In the genomic region with DNA sequence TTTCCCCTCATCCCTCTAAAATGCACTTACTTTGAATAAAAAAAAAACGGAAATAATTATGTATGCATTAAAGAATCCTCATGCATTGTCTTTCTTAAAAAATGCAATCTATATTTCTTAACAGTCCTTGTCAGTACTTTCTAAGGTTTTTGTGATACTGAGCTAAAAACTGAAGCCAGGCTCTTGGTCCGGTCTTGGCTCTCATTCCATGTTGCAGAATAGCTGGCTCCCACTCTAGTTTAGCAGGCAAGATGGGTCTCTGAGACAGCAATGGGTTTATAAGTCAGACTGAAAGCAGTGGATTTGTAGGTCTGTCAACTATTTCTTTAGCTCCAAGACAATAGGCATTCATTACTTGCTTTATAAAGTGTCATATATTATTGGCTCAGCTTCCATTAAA, we compare ENCODE assay signal across 25 mouse cellular contexts.
DNase-seq lines count a peak whose midpoint lies in the region; ATAC-seq and TF ChIP-seq lines count a peak whose summit lies in the region.
"Had no signal": no experiment of that assay in that cellular context is flagged by ENCODE, and none has a peak within 500 bp of the region (broad histone marks: within the 10 kb centered on the region; RNA-seq: fewer than 3 reads in every experiment).

No protein-coding gene starts in this region.

- no peak overlapping the region for H3K4me2 ChIP-seq in heart, embryonic 11.5 days
- no peak overlapping the region for H3K4me2 ChIP-seq in kidney, embryonic 15.5 days
- H3K4me2 ChIP-seq in stomach, embryonic 15.5 days, result no peak overlapping the region
- no peak overlapping the region for H3K4me2 ChIP-seq in stomach, postnatal 0 days (replicated peaks; ENCODE audit: low read depth)
- H3K4me2 ChIP-seq in forebrain, embryonic 12.5 days, result no peak overlapping the region
- H3K4me2 ChIP-seq: embryonic facial prominence, embryonic 12.5 days; forebrain, embryonic 13.5 days; hindbrain, embryonic 12.5 days; liver, embryonic 13.5 days; midbrain, embryonic 13.5 days; neural tube, embryonic 12.5 days had no signal

- H3K9ac ChIP-seq in heart, embryonic 11.5 days (ENCODE audit: low read depth, low read length), result no peak overlapping the region
- no peak overlapping the region for H3K9ac ChIP-seq in kidney, embryonic 15.5 days
- H3K9ac ChIP-seq in stomach, embryonic 15.5 days, result no peak overlapping the region
- no peak overlapping the region for H3K9ac ChIP-seq in stomach, postnatal 0 days (ENCODE audit: low read length)
- H3K9ac ChIP-seq in forebrain, embryonic 12.5 days, result no peak overlapping the region
- H3K9ac ChIP-seq: embryonic facial prominence, embryonic 12.5 days; forebrain, embryonic 13.5 days; hindbrain, embryonic 12.5 days; liver, embryonic 13.5 days; midbrain, embryonic 13.5 days; neural tube, embryonic 12.5 days had no signal

- no peak for TF ChIP-seq EP300 in stomach, postnatal 0 days (optimal IDR thresholded peaks at IDR 0.05)

- no peak for DNase-seq in heart, postnatal 36 days
- DNase-seq in kidney, postnatal 14 days, result no peak
- no peak for DNase-seq in stomach, postnatal 0 days (ENCODE audit: low spot score)
- no peak for DNase-seq in urinary bladder, adult 18-20 months (ENCODE audit: low spot score in 2 of 2)
- DNase-seq: adrenal gland, adult 8-10 months; cerebellum, adult 18-20 months; cerebellum, postnatal 14 days; liver, embryonic 13.5 days; right cerebral cortex, postnatal 14 days; thymus, postnatal 36 days had no signal

- no peaks in the 10 kb centered on the region for H3K36me3 ChIP-seq in heart, embryonic 11.5 days (ENCODE audit: control insufficient read depth, insufficient read depth, low read length)
- no peaks in the 10 kb centered on the region for H3K36me3 ChIP-seq in kidney, embryonic 15.5 days
- H3K36me3 ChIP-seq in stomach, embryonic 15.5 days, result no peaks in the 10 kb centered on the region
- no peaks in the 10 kb centered on the region for H3K36me3 ChIP-seq in stomach, postnatal 0 days (ENCODE audit: control insufficient read depth, insufficient read depth, low read length)
- no peaks in the 10 kb centered on the region for H3K36me3 ChIP-seq in forebrain, embryonic 12.5 days (replicated peaks)
- H3K36me3 ChIP-seq: embryonic facial prominence, embryonic 12.5 days; hindbrain, embryonic 12.5 days; liver, embryonic 13.5 days; midbrain, embryonic 13.5 days; neural tube, embryonic 12.5 days had no signal

- ATAC-seq in heart, embryonic 11.5 days (replicated peaks; ENCODE audit: insufficient number of reproducible peaks, low FRiP score, low TSS enrichment), result no peak
- no peak for ATAC-seq in kidney, embryonic 15.5 days (replicated peaks; ENCODE audit: low FRiP score)
- no peak for ATAC-seq in stomach, embryonic 15.5 days (ENCODE audit: insufficient read depth, low FRiP score, low read depth)
- no peak for ATAC-seq in stomach, postnatal 0 days (ENCODE audit: low FRiP score, low TSS enrichment)
- ATAC-seq in forebrain, embryonic 12.5 days (ENCODE audit: low FRiP score), result no peak
- ATAC-seq: forebrain, embryonic 13.5 days; intestine, postnatal 0 days; midbrain, embryonic 13.5 days had no signal

- peak overlapping the region; percentile 12; the same call in 1 of the 2 replicates for H3K27ac ChIP-seq in heart, embryonic 11.5 days (ENCODE audit: low read depth, low read length)
- peak overlapping the region; percentile 27; the same call in 1 of the 2 replicates for H3K27ac ChIP-seq in kidney, embryonic 15.5 days
- peak overlapping the region; percentile 38; the same call in 1 of the 2 replicates for H3K27ac ChIP-seq in stomach, embryonic 15.5 days
- H3K27ac ChIP-seq in stomach, postnatal 0 days (replicated peaks), result no peak overlapping the region
- H3K27ac ChIP-seq in forebrain, embryonic 12.5 days, result no peak overlapping the region
- H3K27ac ChIP-seq: embryonic facial prominence, embryonic 12.5 days; forebrain, embryonic 13.5 days; hindbrain, embryonic 12.5 days; left cerebral cortex, adult 2 months; liver, embryonic 13.5 days; midbrain, embryonic 13.5 days; neural tube, embryonic 12.5 days had no signal

- 67% methylated on average over 2 of the region's 2 CpGs for WGBS in heart, embryonic 11.5 days (ENCODE audit: insufficient replicate concordance)
- 77% methylated on average over 2 of the region's 2 CpGs for WGBS in kidney, embryonic 15.5 days
- WGBS in stomach, embryonic 15.5 days, result 50% methylated on average over 2 of the region's 2 CpGs
- WGBS in stomach, postnatal 0 days, result 53% methylated on average over 2 of the region's 2 CpGs
- 79% methylated on average over 2 of the region's 2 CpGs for WGBS in forebrain, embryonic 12.5 days

- H3K27me3 ChIP-seq in heart, embryonic 11.5 days (ENCODE audit: control insufficient read depth, insufficient read depth, low read length), result no peaks in the 10 kb centered on the region
- no peaks in the 10 kb centered on the region for H3K27me3 ChIP-seq in kidney, embryonic 15.5 days
- no peaks in the 10 kb centered on the region for H3K27me3 ChIP-seq in stomach, embryonic 15.5 days (replicated peaks)
- no peaks in the 10 kb centered on the region for H3K27me3 ChIP-seq in stomach, postnatal 0 days (ENCODE audit: control insufficient read depth, insufficient read depth, low read length)
- H3K27me3 ChIP-seq in forebrain, embryonic 12.5 days, result no peaks in the 10 kb centered on the region
- H3K27me3 ChIP-seq: CH12.LX; embryonic facial prominence, embryonic 12.5 days; forebrain, embryonic 13.5 days; hindbrain, embryonic 12.5 days; liver, embryonic 13.5 days; megakaryocyte, embryonic 14.5 days; midbrain, embryonic 13.5 days; neural tube, embryonic 12.5 days had no signal

- H3K4me3 ChIP-seq in heart, embryonic 11.5 days (ENCODE audit: low read depth, low read length), result no peak overlapping the region
- H3K4me3 ChIP-seq in kidney, embryonic 15.5 days (replicated peaks), result no peak overlapping the region
- H3K4me3 ChIP-seq in stomach, embryonic 15.5 days (replicated peaks), result no peak overlapping the region
- H3K4me3 ChIP-seq in stomach, postnatal 0 days (ENCODE audit: low read depth, low read length), result no peak overlapping the region
- no peak overlapping the region for H3K4me3 ChIP-seq in forebrain, embryonic 12.5 days (replicated peaks)
- H3K4me3 ChIP-seq: embryonic facial prominence, embryonic 12.5 days; erythroblast, embryonic 14.5 days; forebrain, embryonic 13.5 days; hindbrain, embryonic 12.5 days; left cerebral cortex, adult 2 months; liver, embryonic 13.5 days; megakaryocyte, embryonic 14.5 days; midbrain, embryonic 13.5 days; neural tube, embryonic 12.5 days had no signal

- H3K9me3 ChIP-seq in heart, embryonic 11.5 days (replicated peaks; ENCODE audit: control insufficient read depth, low read length), result no peaks in the 10 kb centered on the region
- H3K9me3 ChIP-seq in kidney, embryonic 15.5 days (replicated peaks), result no peaks in the 10 kb centered on the region
- H3K9me3 ChIP-seq in stomach, embryonic 15.5 days, result no peaks in the 10 kb centered on the region
- H3K9me3 ChIP-seq in stomach, postnatal 0 days (ENCODE audit: control insufficient read depth, low read length), result no peaks in the 10 kb centered on the region
- no peaks in the 10 kb centered on the region for H3K9me3 ChIP-seq in forebrain, embryonic 12.5 days
- H3K9me3 ChIP-seq: embryonic facial prominence, embryonic 12.5 days; forebrain, embryonic 13.5 days; G1E; hindbrain, embryonic 12.5 days; liver, embryonic 13.5 days; midbrain, embryonic 13.5 days; neural tube, embryonic 12.5 days had no signal

- TF ChIP-seq CTCF in stomach, postnatal 0 days (IDR thresholded peaks at IDR 0.05; ENCODE audit: low read depth), result no peak

- intact Hi-C loops in heart, postnatal 36 days (cut with DNase I), result loop anchor here (5.0 kb wide), 1 partner anchor 109 kb away; no protein-coding TSS in a partner anchor

- peaks cover 3% of the 10 kb centered on the region for H3K4me1 ChIP-seq in heart, embryonic 11.5 days (ENCODE audit: control insufficient read depth, insufficient read depth, low read length)
- H3K4me1 ChIP-seq in kidney, embryonic 15.5 days, result 0 out of 2 replicates have a peak, but pooled peaks cover 3% of the 10 kb centered on the region
- no peaks in the 10 kb centered on the region for H3K4me1 ChIP-seq in stomach, embryonic 15.5 days
- H3K4me1 ChIP-seq in stomach, postnatal 0 days (replicated peaks; ENCODE audit: control insufficient read depth, insufficient read depth), result no peaks in the 10 kb centered on the region
- no peaks in the 10 kb centered on the region for H3K4me1 ChIP-seq in forebrain, embryonic 12.5 days
- H3K4me1 ChIP-seq: embryonic facial prominence, embryonic 12.5 days; forebrain, embryonic 13.5 days; hindbrain, embryonic 12.5 days; liver, embryonic 13.5 days; midbrain, embryonic 13.5 days; neural tube, embryonic 12.5 days had no signal

Comparison
In these comparisons a context has a peak if more than half of its experiments do, and no peak if none do; other contexts are left out.
1. H3K27ac ChIP-seq: peak in heart, embryonic 11.5 days (single experiment), kidney, embryonic 15.5 days (single experiment) and stomach, embryonic 15.5 days (single experiment); none in stomach, postnatal 0 days (single experiment) and forebrain, embryonic 12.5 days (single experiment).